Mouse (Mus musculus): Measurements from ENCODE around the gene Gprin1. TPM values are rescaled to one million over a fixed set of nuclear protein-coding genes. Genes with fewer than 3 reads are reported as not detected.

Gene Gprin1
- total RNA-seq, 2 experiments from 2014 or later: 131 to 133 TPM

Other genes starting within 250 kb of the Gprin1 start
- 10 to 100 TPM; 15.5 to 16.9 TPM for gene Simc1, start 246.1 kb downstream of the Gprin1 start, total RNA-seq (2021)
- 100 to 1,000 TPM; 135 to 137 TPM for gene 4833439L19Rik, start 184.4 kb downstream of the Gprin1 start, total RNA-seq (2021)
- 10 to 100 TPM; 28.2 to 30.3 TPM for gene Arl10, start 174.9 kb downstream of the Gprin1 start, total RNA-seq (2021)
- gene Nop16, start 159.8 kb downstream of the Gprin1 start, total RNA-seq (2021): 10 to 100 TPM; 23.5 to 24.6 TPM
- gene Higd2a, start 159.7 kb downstream of the Gprin1 start, total RNA-seq (2021): 100 to 1,000 TPM; 136 to 144 TPM
- 100 to 1,000 TPM; 280 to 320 TPM for gene Cltb, start 138.5 kb downstream of the Gprin1 start, total RNA-seq (2021)
- gene Faf2, start 128.1 kb downstream of the Gprin1 start, total RNA-seq (2021): 10 to 100 TPM; 55.9 to 56.8 TPM
- gene Rnf44, start 56.0 kb downstream of the Gprin1 start, total RNA-seq (2021): 100 to 1,000 TPM; 168 to 172 TPM
- gene Cdhr2, start 48.4 kb downstream of the Gprin1 start, total RNA-seq (2021): under 1 TPM; 0.58 to 0.73 TPM
- 100 to 1,000 TPM; 925 to 932 TPM for gene Sncb, start 16.7 kb upstream of the Gprin1 start, total RNA-seq (2021)
- gene Eif4e1b, start 34.1 kb upstream of the Gprin1 start, total RNA-seq (2021): not detected
- gene Tspan17, start 39.5 kb upstream of the Gprin1 start, total RNA-seq (2021): 10 to 100 TPM; 95.4 to 97.6 TPM
- 100 to 1,000 TPM; 104 to 107 TPM for gene Unc5a, start 199.5 kb upstream of the Gprin1 start, total RNA-seq (2021)

All from left cerebral cortex, adult 18-20 months (tissue).